Mouse (Mus musculus): ENCODE results near the gene Mrpl53. TPM values are rescaled to one million over a fixed set of nuclear protein-coding genes. Genes with fewer than 3 reads are reported as not detected.
A peak's percentile ranks its signal among the peaks of the same experiment; 100 is the strongest.

The Mrpl53 gene
- total and polyA plus RNA-seq, 3 experiments = 52.2 to 74.0 (median 55.5) TPM

DNA sequence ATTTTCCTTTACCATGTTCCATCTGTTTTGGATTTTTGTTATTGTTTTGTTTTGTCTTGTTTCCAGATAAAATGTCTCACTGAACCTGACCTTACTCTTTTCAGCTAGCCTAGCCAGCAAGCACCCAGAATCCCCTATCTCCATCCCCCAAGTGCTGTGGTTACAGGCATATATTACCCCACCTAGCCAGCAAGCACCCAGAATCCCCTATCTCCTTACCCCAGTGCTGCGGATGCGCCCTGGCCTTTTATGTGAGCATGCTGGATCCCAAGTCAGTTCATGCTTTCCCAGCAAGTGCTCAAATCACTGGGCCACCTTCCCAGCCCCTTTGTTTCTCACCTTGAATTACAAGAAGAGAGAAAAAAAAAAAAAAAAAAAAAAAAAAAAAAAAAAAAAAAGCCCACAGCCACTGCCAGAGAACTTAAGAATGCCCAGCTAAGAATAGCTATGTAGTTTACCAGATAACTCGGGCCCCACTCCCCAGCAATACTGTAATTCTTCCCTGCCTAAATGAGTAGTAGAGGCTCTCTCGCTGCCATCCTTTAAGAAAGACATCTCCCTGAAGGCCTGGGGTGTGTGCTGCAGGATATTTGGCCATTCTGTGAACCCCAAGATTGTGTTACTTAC lies 2.8 kb downstream of the Mrpl53 start:
- in situ Hi-C loops (cut with MboI; ENCODE audit: low pct_ligation_motif_present, low pct_unique_long_range_greater_than_20kb, low sequenced_read_pairs) = no loop called here
- Histone ChIP-seq H3K4me3 (replicated peaks in 1 of 3; ENCODE audit: low read depth in 2 of 3, low read length in 2 of 3, poor library complexity in 1 of 3) (no peak overlapping the region), H3K27me3 (replicated peaks) (no peaks in the 10 kb centered on the region), H3K79me2 (replicated peaks; ENCODE audit: control insufficient read depth, extremely low read depth, insufficient read depth, poor library complexity, severe bottlenecking) (peaks cover 34% of the 10 kb centered on the region), H3K9ac (ENCODE audit: insufficient read depth, low read depth) (no peak overlapping the region), H3K9me3 (replicated peaks; ENCODE audit: low read length) (no peaks in the 10 kb centered on the region), H3K4me1 (ENCODE audit: control insufficient read depth in 1 of 2, insufficient read depth in 2 of 2) (peaks cover 14 to 53% of the 10 kb centered on the region in 2 experiments), H3K27ac (ENCODE audit: insufficient read depth, low read depth) (no peak overlapping the region), H3K36me3 (replicated peaks in 1 of 2; ENCODE audit: control insufficient read depth in 1 of 2, insufficient read depth in 1 of 2, low read length in 1 of 2) (peaks cover 9 to 36% of the 10 kb centered on the region in 2 experiments), H3K4me2 (ENCODE audit: insufficient read depth, low read depth, poor library complexity, severe bottlenecking) (no peak overlapping the region)
- dilution Hi-C loops (cut with MboI; ENCODE audit: extremely low pct_ligation_motif_present, extremely low pct_unique_long_range_greater_than_20kb, low sequenced_read_pairs) = no loop called here
- peak; percentile 59; the same call in 1 of the 2 replicates for TF ChIP-seq ZNF384 (IDR thresholded peaks at IDR 0.05; ENCODE audit: low read depth, low read length)
- TF ChIP-seq RCOR1 (conservative IDR thresholded peaks at IDR 0.05; ENCODE audit: low read depth, low read length) = no peak
- no peak for TF ChIP-seq EP300 (IDR thresholded peaks at IDR 0.05; ENCODE audit: low read length)
- no peak for DNase-seq (ENCODE audit: extremely low read depth)

DNA sequence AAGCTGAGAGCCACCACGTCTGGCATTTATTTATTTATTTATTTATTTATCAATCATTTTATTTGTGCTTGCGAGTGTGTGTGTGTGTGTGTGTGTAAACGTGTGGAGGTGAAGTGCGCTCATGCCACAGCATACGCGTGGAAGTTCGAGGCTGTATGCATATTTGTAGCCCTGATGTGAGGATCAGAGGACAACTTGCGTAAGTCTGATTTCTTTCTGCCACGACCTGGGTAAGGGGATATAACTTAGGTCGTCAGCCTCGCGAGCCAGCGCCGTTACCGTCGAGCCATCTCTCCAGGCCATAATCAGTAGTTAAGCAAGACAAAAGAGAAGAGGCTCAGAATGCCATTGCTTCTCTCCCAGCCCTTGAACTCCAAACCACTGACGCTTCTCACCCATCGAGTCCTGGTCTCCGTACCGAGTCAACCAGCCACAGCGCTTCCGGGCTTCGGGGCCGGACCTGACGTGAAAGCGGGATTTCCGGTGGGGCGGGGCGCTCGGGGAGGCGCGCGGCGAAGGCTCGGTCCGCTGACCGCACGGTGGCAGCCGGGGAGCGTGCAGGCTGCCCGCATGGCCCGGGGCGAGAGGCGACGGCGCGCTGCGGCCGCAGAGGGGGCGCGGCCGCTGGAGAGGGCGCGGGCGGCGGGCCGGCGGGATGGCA lies 6.3 kb downstream of the Mrpl53 start, which contains the start of gene Mogs:
Gene Mogs, plus strand, starts transcription at position 486 of the 661 bp plus-strand sequence.
- peak within 1 kb of the TSS; percentile 82 for H3K9ac ChIP-seq (ENCODE audit: insufficient read depth, low read depth)
- H3K9me3 ChIP-seq (replicated peaks; ENCODE audit: low read length) = no peaks in the 10 kb centered on the region
- H3K4me2 ChIP-seq (ENCODE audit: insufficient read depth, low read depth, poor library complexity, severe bottlenecking) = peak within 1 kb of the TSS; percentile 85
- in situ Hi-C loops (cut with MboI; ENCODE audit: low pct_ligation_motif_present, low pct_unique_long_range_greater_than_20kb, low sequenced_read_pairs) (loop anchor here (5.0 kb wide), 1 partner anchor 42 kb away; the partner anchor contains the start of genes 1700003E16Rik and Wdr54), dilution Hi-C loops (cut with MboI; ENCODE audit: extremely low pct_ligation_motif_present, extremely low pct_unique_long_range_greater_than_20kb, low sequenced_read_pairs) (no loop called here)
- H3K36me3 ChIP-seq (replicated peaks in 1 of 2; ENCODE audit: control insufficient read depth in 1 of 2, insufficient read depth in 1 of 2, low read length in 1 of 2) = peaks cover 18 to 49% of the 10 kb centered on the region in 2 experiments
- peaks cover 31 to 74% of the 10 kb centered on the region in 2 experiments for H3K4me1 ChIP-seq (ENCODE audit: control insufficient read depth in 1 of 2, insufficient read depth in 2 of 2)
- H3K4me3 ChIP-seq (replicated peaks in 1 of 3; ENCODE audit: low read depth in 2 of 3, low read length in 2 of 3, poor library complexity in 1 of 3) = peak within 1 kb of the TSS; percentile 80 to 96 (median 94)
- H3K27me3 ChIP-seq (replicated peaks) = no peaks in the 10 kb centered on the region
- H3K27ac ChIP-seq (ENCODE audit: insufficient read depth, low read depth) = peak within 1 kb of the TSS; percentile 80
- peak; percentile 90 for DNase-seq (ENCODE audit: extremely low read depth)
- H3K79me2 ChIP-seq (replicated peaks; ENCODE audit: control insufficient read depth, extremely low read depth, insufficient read depth, poor library complexity, severe bottlenecking) = peaks cover 28% of the 10 kb centered on the region
- TF ChIP-seq HCFC1 (IDR thresholded peaks at IDR 0.05; ENCODE audit: low read depth, low read length) (peak; percentile 81), JUND (conservative IDR thresholded peaks at IDR 0.05; ENCODE audit: low read depth, low read length) (no peak), NRF1 (IDR thresholded peaks at IDR 0.05; ENCODE audit: low read depth, low read length) (peak; percentile 51), SMC3 (IDR thresholded peaks at IDR 0.05; ENCODE audit: low read depth, low read length) (peak; percentile 50), UBTF (IDR thresholded peaks at IDR 0.05; ENCODE audit: low read depth, low read length) (no peak), CHD2 (IDR thresholded peaks at IDR 0.05; ENCODE audit: low read length) (0 out of 2 replicates have a peak, but pooled peaks have one; percentile 28), EP300 (IDR thresholded peaks at IDR 0.05; ENCODE audit: low read length) (no peak), KAT2A (IDR thresholded peaks at IDR 0.05; ENCODE audit: insufficient replicate concordance, low read length) (peak; percentile 65; the same call in 1 of the 2 replicates), TCF12 (IDR thresholded peaks at IDR 0.05; ENCODE audit: low read depth, low read length) (peak; percentile 94), MYC (IDR thresholded peaks at IDR 0.05; ENCODE audit: low read depth, low read length) (peak; percentile 44; the same call in 1 of the 2 replicates), MEF2A (IDR thresholded peaks at IDR 0.05; ENCODE audit: borderline replicate concordance, low read depth, low read length) (peak; percentile 65; the same call in 1 of the 2 replicates), POLR2A (IDR thresholded peaks at IDR 0.05; ENCODE audit: low read depth, low read length) (peak; percentile 98), ELF1 (IDR thresholded peaks at IDR 0.05; ENCODE audit: low read depth, low read length) (peak; percentile 98), TBP (conservative IDR thresholded peaks at IDR 0.05; ENCODE audit: low read depth, low read length) (peak; percentile 79), SIN3A (IDR thresholded peaks at IDR 0.05; ENCODE audit: low read length) (peak; percentile 91), BHLHE40 (IDR thresholded peaks at IDR 0.05; ENCODE audit: low read depth, low read length) (peak; percentile 44; the same call in 1 of the 2 replicates), MAFK (IDR thresholded peaks at IDR 0.05; ENCODE audit: insufficient replicate concordance, low read length) (no peak), MAZ (IDR thresholded peaks at IDR 0.05; ENCODE audit: low read depth, low read length) (peak; percentile 54; the same call in 1 of the 2 replicates), ZMIZ1 (IDR thresholded peaks at IDR 0.05; ENCODE audit: low read depth, low read length) (peak; percentile 85), NELFE (IDR thresholded peaks at IDR 0.05; ENCODE audit: low read depth, low read length) (peak; percentile 98), IRF4 (IDR thresholded peaks at IDR 0.05; ENCODE audit: low read depth, low read length) (peak; percentile 84), RAD21 (IDR thresholded peaks at IDR 0.05; ENCODE audit: low read depth, low read length) (peak; percentile 58), GABPA (IDR thresholded peaks at IDR 0.05; ENCODE audit: insufficient replicate concordance, low read depth, low read length) (no peak), USF1 (IDR thresholded peaks at IDR 0.05; ENCODE audit: low read depth, low read length) (no peak), JUN (IDR thresholded peaks at IDR 0.05; ENCODE audit: insufficient read depth, low read depth, low read length) (no peak), USF2 (conservative IDR thresholded peaks at IDR 0.05; ENCODE audit: low read depth, low read length) (no peak), ZNF384 (IDR thresholded peaks at IDR 0.05; ENCODE audit: low read depth, low read length) (no peak), RCOR1 (conservative IDR thresholded peaks at IDR 0.05; ENCODE audit: low read depth, low read length) (no peak), ETS1 (conservative IDR thresholded peaks at IDR 0.05; ENCODE audit: low read depth, low read length) (peak; percentile 32; the same call in 1 of the 2 replicates)

Data from CH12.LX (cell line).